Mouse (Mus musculus): ENCODE data around the gene Ubap2. TPM values are rescaled to one million over a fixed set of nuclear protein-coding genes. Genes with fewer than 3 reads are reported as not detected.

Ubap2 gene
- total RNA-seq, 4 experiments from 2014 or later = 45.8 to 58.7 (median 50.2) TPM

- peak; percentile 49 to 83 for DNase-seq (ENCODE audit: low spot score in 2 of 2)
These were observed 109.1 kb downstream of the Ubap2 start for GRCm38 (mm10) chr4:41165693-41166475.

GRCm38 (mm10) chr4:41164974-41165373, 110.0 kb downstream of the Ubap2 start:
- no peak for DNase-seq (ENCODE audit: low spot score in 2 of 2)

GRCm38 (mm10) chr4:41161232-41161631, 113.7 kb downstream of the Ubap2 start:
- no peak for DNase-seq (ENCODE audit: low spot score in 2 of 2)

- DNase-seq (ENCODE audit: low spot score in 2 of 2) = no peak
These were observed 116.7 kb downstream of the Ubap2 start for GRCm38 (mm10) chr4:41158251-41158650.

GRCm38 (mm10) chr4:41156961-41157360, 118.0 kb downstream of the Ubap2 start:
- no peak for DNase-seq (ENCODE audit: low spot score in 2 of 2)

GRCm38 (mm10) chr4:41153146-41153545, 121.8 kb downstream of the Ubap2 start:
- no peak for DNase-seq (ENCODE audit: low spot score in 2 of 2)

- DNase-seq (ENCODE audit: low spot score in 2 of 2) = no peak
These were observed 123.8 kb downstream of the Ubap2 start for GRCm38 (mm10) chr4:41151186-41151585.

GRCm38 (mm10) chr4:41149891-41150290, 125.1 kb downstream of the Ubap2 start:
- no peak for DNase-seq (ENCODE audit: low spot score in 2 of 2)

Other genes starting within 250 kb of the Ubap2 start
- gene Aqp7, start 227.0 kb downstream of the Ubap2 start, total RNA-seq (2022) = not detected
- not detected for gene Aqp3, start 177.0 kb downstream of the Ubap2 start, total RNA-seq (2022)
- 100 to 1,000 TPM; 101 to 113 (median 103) TPM for gene Nol6, start 150.7 kb downstream of the Ubap2 start, total RNA-seq (2022)
- 10 to 100 TPM; 76.8 to 93.6 (median 82.0) TPM for gene Ube2r2, start 139.4 kb downstream of the Ubap2 start, total RNA-seq (2022)
- gene Dcaf12, start 39.7 kb upstream of the Ubap2 start, total RNA-seq (2022) = 10 to 100 TPM; 35.5 to 42.6 (median 39.6) TPM
- 10 to 100 TPM; 42.1 to 48.0 (median 44.9) TPM for gene Ubap1, start 73.9 kb upstream of the Ubap2 start, total RNA-seq (2022)
- 1 to 10 TPM in 3 of 4 experiments, under 1 TPM in 1; 0.97 to 1.9 (median 1.7) TPM for gene Kif24, start 189.7 kb upstream of the Ubap2 start, total RNA-seq (2022)
- 10 to 100 TPM; 26.1 to 31.0 (median 29.8) TPM for gene Nudt2, start 190.0 kb upstream of the Ubap2 start, total RNA-seq (2022)
- gene AI464131, start 227.9 kb upstream of the Ubap2 start, total RNA-seq (2022) = 10 to 100 TPM; 19.3 to 32.8 (median 26.6) TPM
- gene 1110017D15Rik, start 242.2 kb upstream of the Ubap2 start, total RNA-seq (2022) = 1 to 10 TPM; 3.2 to 5.0 (median 4.6) TPM